Mouse (Mus musculus): Measurements from ENCODE around the gene Twist1. TPM values are rescaled to one million over a fixed set of nuclear protein-coding genes. Genes with fewer than 3 reads are reported as not detected.

Twist1 gene
- polyA plus RNA-seq, 1 experiment from 2014 or later = 0.34 TPM

DNA sequence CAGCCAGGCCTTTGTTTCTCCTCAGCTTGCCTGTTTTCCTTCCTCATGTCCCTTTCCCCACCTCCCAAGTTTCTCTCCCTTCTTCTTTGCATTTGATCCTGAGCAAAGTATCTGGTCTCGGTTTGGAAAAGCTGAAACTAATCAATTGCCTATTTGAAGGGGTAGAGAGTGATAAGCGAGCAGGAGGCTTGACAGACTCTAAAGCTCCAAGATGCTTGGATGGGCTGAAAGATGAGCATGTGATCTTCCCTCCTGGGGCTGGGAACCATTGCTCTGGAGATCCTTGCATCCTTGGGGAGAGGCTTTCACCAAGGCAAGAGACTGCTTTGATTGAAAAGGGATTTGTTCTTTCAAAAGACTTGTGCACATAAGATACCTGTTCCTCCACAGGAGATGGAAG is 7.0 kb downstream of the Twist1 start:
- peaks cover 41% of the 10 kb centered on the region for H3K27me3 ChIP-seq (replicated peaks; ENCODE audit: control insufficient read depth, insufficient read depth, low read length)
- H3K9ac ChIP-seq (ENCODE audit: low read depth, low read length) = no peak overlapping the region
- H3K4me2 ChIP-seq (ENCODE audit: low read length) = no peak overlapping the region
- H3K9me3 ChIP-seq (ENCODE audit: control insufficient read depth, low read length) = no peaks in the 10 kb centered on the region
- 12% methylated on average over 2 of the region's 2 CpGs for WGBS
- no peaks in the 10 kb centered on the region for H3K36me3 ChIP-seq (ENCODE audit: control insufficient read depth, insufficient read depth, low read length)
- no peak overlapping the region for H3K27ac ChIP-seq (ENCODE audit: low read depth, low read length)
- ATAC-seq = no peak
- H3K4me1 ChIP-seq (ENCODE audit: control insufficient read depth, insufficient read depth, low read depth, low read length) = peaks cover 5% of the 10 kb centered on the region
- H3K4me3 ChIP-seq (ENCODE audit: low read length) = no peak overlapping the region

DNA sequence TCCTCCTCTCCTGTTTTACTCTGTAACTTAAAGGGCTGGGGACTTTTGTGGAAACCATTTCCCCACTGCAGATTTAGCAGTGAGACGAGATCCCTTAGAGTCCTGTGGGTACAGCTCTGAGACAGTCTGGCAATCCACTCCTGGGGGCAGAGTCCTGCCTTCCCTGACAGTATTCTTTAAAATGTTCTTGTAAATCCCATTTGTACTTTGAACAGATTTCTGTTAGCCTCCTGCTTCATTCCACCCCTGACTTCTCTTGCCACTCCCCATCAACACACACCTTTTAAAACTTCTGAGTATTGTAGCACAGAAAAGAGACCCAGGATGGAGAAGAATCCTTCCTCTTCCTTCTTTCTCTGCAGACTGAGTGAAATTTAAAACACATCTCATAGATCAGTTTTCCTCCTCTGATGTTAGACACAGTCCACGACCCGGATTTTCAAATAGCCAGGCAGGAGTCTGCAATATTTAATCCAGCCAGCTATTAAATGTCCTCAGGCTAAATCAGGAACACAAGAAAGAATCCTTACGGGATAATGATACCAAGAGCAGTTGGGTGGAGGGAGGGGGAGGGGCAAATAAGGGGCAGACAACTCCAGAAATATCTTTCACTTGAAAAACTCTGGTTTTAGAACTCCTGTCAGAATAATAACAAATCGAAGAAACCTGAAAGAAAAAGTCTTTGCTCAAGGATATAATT is 8.3 kb downstream of the Twist1 start:
- WGBS = 3% methylated on average over 5 of the region's 5 CpGs
- Histone ChIP-seq H3K4me1 (ENCODE audit: control insufficient read depth, insufficient read depth, low read depth, low read length) (peaks cover 5% of the 10 kb centered on the region), H3K4me3 (ENCODE audit: low read length) (no peak overlapping the region), H3K9ac (ENCODE audit: low read depth, low read length) (no peak overlapping the region), H3K27ac (ENCODE audit: low read depth, low read length) (no peak overlapping the region), H3K4me2 (ENCODE audit: low read length) (no peak overlapping the region), H3K36me3 (ENCODE audit: control insufficient read depth, insufficient read depth, low read length) (no peaks in the 10 kb centered on the region), H3K9me3 (ENCODE audit: control insufficient read depth, low read length) (no peaks in the 10 kb centered on the region), H3K27me3 (replicated peaks; ENCODE audit: control insufficient read depth, insufficient read depth, low read length) (peaks cover 48% of the 10 kb centered on the region)
- ATAC-seq = no peak

DNA sequence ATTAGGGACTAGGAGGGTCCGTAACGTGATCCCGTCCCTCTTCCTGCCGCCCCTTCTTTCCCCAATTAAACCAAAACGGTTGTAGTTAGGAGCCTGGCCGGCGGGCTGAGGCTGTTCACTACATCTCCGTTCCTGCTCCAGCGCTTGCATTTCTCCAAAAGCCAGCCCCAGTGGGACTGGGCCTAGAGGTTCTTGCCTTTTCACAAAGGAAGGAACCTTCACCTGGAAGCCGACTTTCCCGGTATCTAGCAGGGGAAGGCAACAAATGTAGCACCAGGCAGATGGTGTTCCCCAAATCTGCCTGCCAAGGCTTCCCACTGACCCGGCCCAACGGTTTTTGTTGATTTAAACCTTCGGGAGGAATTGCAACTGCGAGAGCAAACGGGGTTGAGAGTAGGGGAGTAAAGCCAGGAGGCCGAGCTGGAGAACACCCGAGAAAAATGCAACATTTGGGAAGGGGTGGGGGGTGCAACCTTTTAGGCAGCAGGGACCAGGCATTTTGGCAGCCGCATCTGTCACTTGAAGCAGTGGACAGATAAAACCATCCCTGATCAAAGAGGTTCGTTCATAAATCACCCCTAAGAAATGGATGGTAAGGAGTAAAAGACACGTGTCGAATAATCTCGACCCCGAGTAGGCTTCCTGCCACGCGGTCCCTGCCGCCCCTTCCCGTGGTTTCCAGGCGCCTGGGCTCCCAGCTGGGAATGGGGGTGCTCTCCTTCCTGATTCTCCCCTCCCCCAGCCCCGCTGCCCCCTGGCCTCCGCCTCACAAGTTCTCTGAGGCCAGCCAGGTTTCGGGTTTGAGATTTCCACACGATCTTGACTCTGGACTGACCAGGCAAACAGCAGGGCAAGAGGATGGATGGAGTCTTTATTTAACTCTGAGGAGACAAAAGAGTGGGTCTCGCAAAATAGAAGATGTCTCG is 9.3 kb downstream of the Twist1 start:
- peak; percentile 21; the same call in 1 of the 2 replicates for ATAC-seq
- whole genome bisulfite sequencing = under 1% methylated on average over 34 of the region's 35 CpGs
- Histone ChIP-seq H3K27me3 (replicated peaks; ENCODE audit: control insufficient read depth, insufficient read depth, low read length) (peaks cover 47% of the 10 kb centered on the region), H3K4me1 (ENCODE audit: control insufficient read depth, insufficient read depth, low read depth, low read length) (peaks cover 5% of the 10 kb centered on the region), H3K27ac (ENCODE audit: low read depth, low read length) (no peak overlapping the region), H3K36me3 (ENCODE audit: control insufficient read depth, insufficient read depth, low read length) (no peaks in the 10 kb centered on the region), H3K9ac (ENCODE audit: low read depth, low read length) (no peak overlapping the region), H3K4me2 (ENCODE audit: low read length) (peak overlapping the region; percentile 45), H3K4me3 (ENCODE audit: low read length) (0 out of 2 replicates have a peak overlapping the region, but pooled peaks have one; percentile 6), H3K9me3 (ENCODE audit: control insufficient read depth, low read length) (no peaks in the 10 kb centered on the region)

DNA sequence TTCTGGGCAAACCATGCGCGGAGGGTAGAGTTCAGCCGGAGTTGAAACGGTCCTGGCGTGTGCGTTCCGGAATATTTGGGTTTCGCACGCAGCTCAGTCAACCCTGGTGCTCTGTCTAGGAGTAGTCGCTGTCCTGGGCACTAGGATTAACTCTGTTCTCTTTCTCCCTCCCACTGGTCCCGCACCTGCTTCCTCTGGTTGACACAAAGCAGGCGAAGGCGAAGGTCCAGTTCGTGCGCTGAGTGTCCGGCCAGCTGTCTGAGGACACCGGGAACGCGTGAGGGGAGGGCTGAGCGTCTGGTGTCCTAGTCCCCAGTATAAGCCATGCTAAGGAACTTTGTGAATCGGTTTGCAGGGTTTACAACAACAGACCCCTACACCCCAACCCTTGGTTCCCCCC is 10.0 kb downstream of the Twist1 start:
- Histone ChIP-seq H3K4me3 (ENCODE audit: low read length) (peak overlapping the region; percentile 19), H3K27ac (ENCODE audit: low read depth, low read length) (no peak overlapping the region), H3K9me3 (ENCODE audit: control insufficient read depth, low read length) (no peaks in the 10 kb centered on the region), H3K4me1 (ENCODE audit: control insufficient read depth, insufficient read depth, low read depth, low read length) (peaks cover 5% of the 10 kb centered on the region), H3K27me3 (replicated peaks; ENCODE audit: control insufficient read depth, insufficient read depth, low read length) (peaks cover 42% of the 10 kb centered on the region), H3K4me2 (ENCODE audit: low read length) (peak overlapping the region; percentile 45), H3K9ac (ENCODE audit: low read depth, low read length) (no peak overlapping the region), H3K36me3 (ENCODE audit: control insufficient read depth, insufficient read depth, low read length) (no peaks in the 10 kb centered on the region)
- under 1% methylated on average over 21 of the region's 21 CpGs for WGBS
- ATAC-seq = peak; percentile 76

DNA sequence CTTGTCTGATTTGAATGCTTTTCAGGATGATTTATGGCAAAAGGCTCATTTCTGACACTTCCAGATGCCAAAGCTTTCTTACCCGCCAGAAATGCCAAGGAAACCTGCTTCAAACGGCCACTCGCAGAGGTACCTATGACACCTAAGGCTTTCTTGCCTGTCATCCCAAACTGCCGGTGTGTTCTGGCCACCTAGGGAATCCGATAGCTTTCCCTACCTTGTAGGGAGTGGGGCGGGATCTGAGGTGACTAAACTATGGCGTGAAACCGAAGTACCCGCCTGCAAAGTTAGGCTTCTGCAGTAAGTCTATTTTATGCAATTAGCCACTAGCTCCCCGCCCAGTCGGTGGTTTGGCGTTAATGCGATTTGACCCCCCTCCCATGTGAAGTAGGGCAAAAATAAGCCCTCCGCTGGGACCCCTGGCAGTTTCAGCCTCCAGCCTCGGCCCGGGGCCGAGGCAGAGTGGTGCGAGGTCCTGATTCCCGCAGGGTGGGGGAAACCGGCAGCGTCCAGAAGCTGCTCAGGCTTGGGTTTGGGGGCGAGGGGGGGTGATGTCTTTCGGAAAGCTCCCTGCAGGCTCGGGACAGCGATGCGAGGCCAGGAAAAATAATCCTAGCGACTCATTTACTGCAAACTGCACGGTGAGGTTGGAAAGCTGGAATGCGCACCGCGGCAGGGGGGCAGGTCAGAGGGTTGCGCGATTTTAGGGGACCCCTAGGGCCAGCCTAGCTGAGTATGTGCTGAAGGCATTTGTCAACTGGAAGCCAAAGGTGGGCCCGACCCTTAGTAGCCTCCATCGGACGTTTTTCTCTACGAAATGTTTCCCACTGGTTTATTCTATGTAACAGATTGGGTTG is 10.8 kb downstream of the Twist1 start:
- no peaks in the 10 kb centered on the region for H3K9me3 ChIP-seq (ENCODE audit: control insufficient read depth, low read length)
- H3K36me3 ChIP-seq (ENCODE audit: control insufficient read depth, insufficient read depth, low read length) = no peaks in the 10 kb centered on the region
- peak overlapping the region; percentile 45 for H3K4me2 ChIP-seq (ENCODE audit: low read length)
- H3K9ac ChIP-seq (ENCODE audit: low read depth, low read length) = no peak overlapping the region
- WGBS = 1% methylated on average over 37 of the region's 37 CpGs
- H3K27me3 ChIP-seq (replicated peaks; ENCODE audit: control insufficient read depth, insufficient read depth, low read length) = peaks cover 46% of the 10 kb centered on the region
- H3K4me1 ChIP-seq (ENCODE audit: control insufficient read depth, insufficient read depth, low read depth, low read length) = peaks cover 5% of the 10 kb centered on the region
- peak; percentile 58 for ATAC-seq
- H3K27ac ChIP-seq (ENCODE audit: low read depth, low read length) = no peak overlapping the region
- no peak overlapping the region for H3K4me3 ChIP-seq (ENCODE audit: low read length)

DNA sequence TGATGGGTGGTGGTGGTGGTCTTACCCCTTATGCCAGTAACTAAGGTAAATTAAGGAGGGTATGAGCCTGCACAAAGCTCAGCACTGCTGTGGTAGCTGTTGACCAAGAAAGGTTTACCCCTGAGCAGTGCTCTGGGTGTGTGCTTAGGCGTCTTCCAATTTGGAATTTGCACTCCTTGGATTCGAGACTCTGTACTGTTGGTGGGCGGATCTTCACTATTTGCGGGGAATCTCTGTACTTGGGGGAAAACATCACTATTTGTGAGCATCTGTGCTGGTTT is 11.4 kb downstream of the Twist1 start:
- H3K9ac ChIP-seq (ENCODE audit: low read depth, low read length) = no peak overlapping the region
- no peak overlapping the region for H3K4me2 ChIP-seq (ENCODE audit: low read length)
- peaks cover 5% of the 10 kb centered on the region for H3K4me1 ChIP-seq (ENCODE audit: control insufficient read depth, insufficient read depth, low read depth, low read length)
- H3K4me3 ChIP-seq (ENCODE audit: low read length) = no peak overlapping the region
- no peaks in the 10 kb centered on the region for H3K36me3 ChIP-seq (ENCODE audit: control insufficient read depth, insufficient read depth, low read length)
- no peaks in the 10 kb centered on the region for H3K9me3 ChIP-seq (ENCODE audit: control insufficient read depth, low read length)
- H3K27ac ChIP-seq (ENCODE audit: low read depth, low read length) = no peak overlapping the region
- ATAC-seq = no peak
- H3K27me3 ChIP-seq (replicated peaks; ENCODE audit: control insufficient read depth, insufficient read depth, low read length) = peaks cover 48% of the 10 kb centered on the region
- 9% methylated on average over 4 of the region's 4 CpGs for WGBS

DNA sequence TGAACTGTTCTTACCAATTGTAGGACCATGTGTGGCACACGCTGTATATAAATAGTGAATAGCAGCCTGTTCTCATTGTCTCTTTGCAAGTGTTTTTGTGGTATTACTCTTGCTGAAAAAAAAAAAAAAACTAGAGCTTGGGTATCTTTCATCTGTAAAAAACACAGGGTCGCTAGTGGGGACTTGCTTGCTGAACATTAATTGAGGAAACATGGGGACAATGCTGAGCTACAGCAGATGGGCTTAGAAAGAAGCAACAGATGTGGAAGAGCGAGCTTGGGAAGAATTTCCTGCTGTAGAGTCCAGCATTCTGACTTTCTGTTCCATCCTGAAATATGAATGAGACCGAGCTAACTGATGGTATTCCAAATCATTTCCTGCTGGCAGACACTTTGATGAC is 22.7 kb downstream of the Twist1 start:
- 78% methylated on average over 4 of the region's 4 CpGs for WGBS
- Histone ChIP-seq H3K27me3 (replicated peaks; ENCODE audit: control insufficient read depth, insufficient read depth, low read length) (no peaks in the 10 kb centered on the region), H3K4me1 (ENCODE audit: control insufficient read depth, insufficient read depth, low read depth, low read length) (no peaks in the 10 kb centered on the region), H3K4me3 (ENCODE audit: low read length) (no peak overlapping the region), H3K27ac (ENCODE audit: low read depth, low read length) (no peak overlapping the region), H3K9ac (ENCODE audit: low read depth, low read length) (no peak overlapping the region), H3K36me3 (ENCODE audit: control insufficient read depth, insufficient read depth, low read length) (no peaks in the 10 kb centered on the region), H3K9me3 (ENCODE audit: control insufficient read depth, low read length) (no peaks in the 10 kb centered on the region), H3K4me2 (ENCODE audit: low read length) (no peak overlapping the region)
- no peak for ATAC-seq

DNA sequence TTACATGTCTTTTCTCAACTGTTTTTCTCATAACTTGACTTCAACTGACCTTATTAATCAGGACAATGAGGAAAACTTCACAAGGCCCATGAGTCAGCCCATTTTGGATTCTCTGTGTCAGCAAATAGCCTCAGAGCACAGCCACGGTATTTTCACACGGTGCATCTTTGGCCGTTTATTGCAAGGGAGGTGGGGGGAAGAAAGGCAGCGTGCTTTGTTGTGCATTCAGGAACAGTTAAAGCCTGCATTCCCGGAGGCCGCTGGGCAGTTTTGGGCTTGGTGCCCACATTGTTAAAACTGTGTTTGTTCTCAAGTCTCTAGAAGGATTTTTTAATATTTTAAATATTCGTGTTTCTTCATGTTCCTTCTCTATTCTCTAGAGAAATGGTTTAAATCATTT is 24.0 kb downstream of the Twist1 start:
- Histone ChIP-seq H3K4me1 (ENCODE audit: control insufficient read depth, insufficient read depth, low read depth, low read length) (no peaks in the 10 kb centered on the region), H3K9me3 (ENCODE audit: control insufficient read depth, low read length) (no peaks in the 10 kb centered on the region), H3K27ac (ENCODE audit: low read depth, low read length) (no peak overlapping the region), H3K9ac (ENCODE audit: low read depth, low read length) (no peak overlapping the region), H3K4me2 (ENCODE audit: low read length) (no peak overlapping the region), H3K4me3 (ENCODE audit: low read length) (no peak overlapping the region), H3K27me3 (replicated peaks; ENCODE audit: control insufficient read depth, insufficient read depth, low read length) (no peaks in the 10 kb centered on the region), H3K36me3 (ENCODE audit: control insufficient read depth, insufficient read depth, low read length) (no peaks in the 10 kb centered on the region)
- WGBS = 16% methylated on average over 7 of the region's 7 CpGs
- ATAC-seq = no peak

DNA sequence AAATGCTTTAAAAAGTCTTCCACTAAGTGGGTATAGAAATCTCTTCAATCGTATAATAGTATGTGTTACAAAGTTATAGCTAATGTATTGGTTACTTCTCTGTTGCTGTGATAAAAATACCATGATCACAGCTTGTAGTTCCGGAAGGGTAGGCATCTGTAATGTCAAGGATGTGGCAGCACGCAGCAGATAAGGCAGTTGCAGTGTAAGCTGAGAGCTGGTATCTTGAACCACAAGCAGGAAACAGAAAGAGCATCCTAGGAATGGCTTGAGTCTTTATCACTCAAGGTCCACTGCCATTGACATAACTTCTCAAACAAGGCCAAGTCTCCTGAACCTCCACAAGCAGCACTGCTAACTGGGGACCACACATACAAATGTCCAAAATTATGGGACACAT is 35.7 kb downstream of the Twist1 start:
- no peak overlapping the region for H3K27ac ChIP-seq (ENCODE audit: low read depth, low read length)
- ATAC-seq = no peak
- H3K4me3 ChIP-seq (ENCODE audit: low read length) = no peak overlapping the region
- no peaks in the 10 kb centered on the region for H3K27me3 ChIP-seq (replicated peaks; ENCODE audit: control insufficient read depth, insufficient read depth, low read length)
- H3K9me3 ChIP-seq (ENCODE audit: control insufficient read depth, low read length) = no peaks in the 10 kb centered on the region
- H3K4me1 ChIP-seq (ENCODE audit: control insufficient read depth, insufficient read depth, low read depth, low read length) = no peaks in the 10 kb centered on the region
- H3K4me2 ChIP-seq (ENCODE audit: low read length) = no peak overlapping the region
- no peak overlapping the region for H3K9ac ChIP-seq (ENCODE audit: low read depth, low read length)
- WGBS = 90% methylated on average over 3 of the region's 3 CpGs
- no peaks in the 10 kb centered on the region for H3K36me3 ChIP-seq (ENCODE audit: control insufficient read depth, insufficient read depth, low read length)

Measured in hindbrain, embryonic 16.5 days (tissue).